Mouse (Mus musculus) ES-E14 (cell line): ENCODE data around the gene Cab39. TPM values are rescaled to one million over a fixed set of nuclear protein-coding genes. Genes with fewer than 3 reads are reported as not detected.

Source experiments
- DNase-seq: peaks from one replicate; pipeline ENCODE4 v3.0.0-alpha.2; 2013; ENCODE audit warnings: low read depth, low spot score
- H3K27ac ChIP-seq: 2 replicates; pipeline ENCODE4 v1.5.1; 2012; ENCODE audit warnings: low read depth, mild to moderate bottlenecking, low read length, moderate library complexity, mixed read lengths; ENCODE audit not compliant: poor library complexity, insufficient read depth, severe bottlenecking
- H3K36me3 ChIP-seq: 2 replicates; pipeline ENCODE4 v1.6.1; 2012; ENCODE audit warnings: mild to moderate bottlenecking, low read length, moderate library complexity, mixed read lengths; ENCODE audit not compliant: control insufficient read depth, poor library complexity, insufficient read depth, severe bottlenecking
- H3K4me1 ChIP-seq, 2 experiments: fragments of 150-350 bp in 1 of 2; sonication (generic) in 1 of 2; 2 replicates each; pipeline ENCODE4 v1.6.1; 2012; ENCODE audit warnings: low read length in 2 of 2, mild to moderate bottlenecking in 1 of 2, mixed read lengths in 1 of 2; ENCODE audit not compliant: control insufficient read depth in 2 of 2, insufficient read depth in 2 of 2, poor library complexity in 1 of 2
- H3K4me3 ChIP-seq, 2 experiments: fragments of 150-350 bp in 1 of 2; sonication (generic) in 1 of 2; 2 replicates each; pipeline ENCODE4 v1.5.1; 2012; ENCODE audit warnings: low read length in 2 of 2, low read depth in 1 of 2, mild to moderate bottlenecking in 1 of 2, mixed read lengths in 1 of 2; ENCODE audit not compliant: insufficient read depth in 1 of 2, poor library complexity in 1 of 2, severe bottlenecking in 1 of 2
- H3K9ac ChIP-seq: 2 replicates; pipeline ENCODE4 v1.6.1; 2012; ENCODE audit warnings: low read depth, mild to moderate bottlenecking, low read length, mixed read lengths; ENCODE audit not compliant: poor library complexity, insufficient read depth, severe bottlenecking
- H3K9me3 ChIP-seq: fragments of 150-350 bp; sonication (generic); 2 replicates; pipeline ENCODE4 v1.6.1; 2012; ENCODE audit warnings: low read depth, mild to moderate bottlenecking, low read length; ENCODE audit not compliant: control insufficient read depth, insufficient read depth
- CHD2 ChIP-seq: IDR thresholded peaks from 2 replicates; pipeline ENCODE4 v1.6.1; 2014; ENCODE audit warnings: mild to moderate bottlenecking, low read depth, low read length, inconsistent platforms
- HCFC1 ChIP-seq: IDR thresholded peaks from 2 replicates; pipeline ENCODE4 v1.6.1; 2012; ENCODE audit warnings: low read length, inconsistent platforms, borderline replicate concordance; ENCODE audit not compliant: insufficient read depth
- MAFK ChIP-seq: IDR thresholded peaks from 2 replicates; pipeline ENCODE4 v1.6.1; 2014; ENCODE audit warnings: mild to moderate bottlenecking, low read depth, low read length, inconsistent platforms; ENCODE audit not compliant: insufficient read depth
- ZC3H11A ChIP-seq: IDR thresholded peaks from 2 replicates; pipeline ENCODE4 v1.6.1; 2012; ENCODE audit warnings: low read depth, mild to moderate bottlenecking, inconsistent platforms, low read length, borderline replicate concordance
- ZNF384 ChIP-seq: IDR thresholded peaks from 2 replicates; pipeline ENCODE4 v1.6.1; 2012; ENCODE audit warnings: low read depth, low read length, inconsistent platforms
- in situ Hi-C, 2 experiments: fragments of 600-800 bp; cut with MboI; formaldehyde crosslinking; loops; one replicate each; pipeline ENCODE4 v1.15.1; 2025; ENCODE audit warnings: low sequenced_read_pairs in 2 of 2, inconsistent platforms in 1 of 2; ENCODE audit not compliant: unreplicated experiment in 2 of 2
- total RNA-seq: library from RNA; depleted of rRNA; stranded (reverse); fragments of 300-350 nt; gene quantifications from 2 replicates; pipeline ENCODE4 v1.2.3, GENCODE M21; 2012; rRNA removed

Cab39 gene
- total RNA-seq, 1 experiment = 51.9 TPM

- TF ChIP-seq ZC3H11A (no peak), ZNF384 (no peak), MAFK (no peak), HCFC1 (no peak), CHD2 (no peak)
- peaks cover 17% of the 10 kb centered on the region; the same call in 1 of the 2 replicates for H3K36me3 ChIP-seq
- DNase-seq = no peak
- H3K27ac ChIP-seq = no peak overlapping the region
- peaks cover 0 to 18% of the 10 kb centered on the region in 2 experiments; a peak in 2 of 4 replicates for H3K4me1 ChIP-seq
- in situ Hi-C loops = no loop called here
- no peak overlapping the region for H3K9ac ChIP-seq
- no peak overlapping the region for H3K4me3 ChIP-seq
- H3K9me3 ChIP-seq = no peaks in the 10 kb centered on the region
These were observed 107.5 kb downstream of the Cab39 start for GRCm38 (mm10) chr1:85900521-85901333.

Other genes starting within 250 kb of the Cab39 start
- not detected in 2 replicates for gene G530012D18Rik, start 217.8 kb upstream of the Cab39 start, total RNA-seq
- gene Sp110, start 194.6 kb upstream of the Cab39 start, total RNA-seq = 4.1 and 5.1 TPM in 2 replicates
- 2.3 and 3.0 TPM in 2 replicates for gene Sp140, start 193.1 kb upstream of the Cab39 start, total RNA-seq
- not detected in 2 replicates for gene Sp100, start 143.5 kb upstream of the Cab39 start, total RNA-seq
- 0.63 and 0.76 TPM in 2 replicates for gene A630001G21Rik, start 14.8 kb upstream of the Cab39 start, total RNA-seq
- gene Itm2c, start 100.8 kb downstream of the Cab39 start, total RNA-seq = 82.9 and 114 TPM in 2 replicates
- gene 4933407L21Rik, start 135.0 kb downstream of the Cab39 start, total RNA-seq = 0.09 TPM in 1 of 2 replicates, not detected in the other
- 0.11 and 0.18 TPM in 2 replicates for gene Gpr55, start 167.6 kb downstream of the Cab39 start, total RNA-seq
- gene Spata3, start 223.4 kb downstream of the Cab39 start, total RNA-seq = not detected in 2 replicates